Mouse (Mus musculus): Measurements from ENCODE around the gene Olfr1378.

- TF ChIP-seq HCFC1 (IDR thresholded peaks at IDR 0.05; ENCODE audit: borderline replicate concordance, insufficient read depth, low read length), result no peak
- TF ChIP-seq CHD2 (IDR thresholded peaks at IDR 0.05; ENCODE audit: low read depth, low read length), result no peak
- no peak for TF ChIP-seq ZNF384 (IDR thresholded peaks at IDR 0.05; ENCODE audit: low read depth, low read length)
- no peak for TF ChIP-seq MAFK (IDR thresholded peaks at IDR 0.05; ENCODE audit: insufficient read depth, low read depth, low read length)
- TF ChIP-seq ZC3H11A (IDR thresholded peaks at IDR 0.05; ENCODE audit: borderline replicate concordance, low read depth, low read length), result no peak
Measured at GRCm38 (mm10) chr11:50938435-50938834, 27.9 kb upstream of the Olfr1378 start.
